Mouse (Mus musculus) E14TG2a.4 (cell line): ENCODE data around the gene Dnttip2.
A peak's percentile ranks its signal among the peaks of the same experiment; 100 is the strongest.
"Not testable (repeated sequence)": the region's sequence is repeated elsewhere in the genome, so short reads cannot be mapped to it uniquely, and the experiment has no call there.

Source experiments
- H3K27me3 ChIP-seq: 2 replicates; pipeline ENCODE4 v1.6.1; 2014; ENCODE audit warnings: low read length, control low read depth; ENCODE audit not compliant: insufficient read depth
- H3K36me3 ChIP-seq: 2 replicates; pipeline ENCODE4 v1.6.1; 2014; ENCODE audit warnings: low read length, control low read depth; ENCODE audit not compliant: insufficient read depth
- H3K4me1 ChIP-seq: replicated peaks from 2 replicates; pipeline ENCODE4 v1.6.1; 2014; ENCODE audit warnings: low read depth, low read length, control low read depth
- H3K4me3 ChIP-seq: replicated peaks from 2 replicates; pipeline ENCODE4 v1.5.1; 2014; ENCODE audit warnings: mild to moderate bottlenecking, low read length
- H3K9me3 ChIP-seq: 2 replicates; pipeline ENCODE4 v1.6.1; 2014; ENCODE audit warnings: low read length, control low read depth
- CTCF ChIP-seq: conservative IDR thresholded peaks from 2 replicates; pipeline ENCODE4 v1.5.1; 2014; ENCODE audit warnings: low read length
- NANOG ChIP-seq: IDR thresholded peaks from 2 replicates; pipeline ENCODE4 v1.6.1; 2014; ENCODE audit warnings: borderline replicate concordance, low read length, mixed read lengths
- POU5F1 ChIP-seq: IDR thresholded peaks from 2 replicates; pipeline ENCODE4 v1.6.1; 2014; ENCODE audit warnings: low read length, borderline replicate concordance

The Dnttip2 gene

GRCm38 (mm10) chr3:122246406-122246805 lies 27.8 kb upstream of the Dnttip2 start:
- Histone ChIP-seq H3K27me3 (no peaks in the 10 kb centered on the region), H3K4me1 (peaks cover 56% of the 10 kb centered on the region), H3K4me3 (peak overlapping the region; percentile 96), H3K36me3 (peaks cover 15% of the 10 kb centered on the region), H3K9me3 (no peaks in the 10 kb centered on the region)
- no peak for TF ChIP-seq POU5F1
- TF ChIP-seq CTCF, result no peak
- TF ChIP-seq NANOG, result no peak

GRCm38 (mm10) chr3:122246986-122247767 lies 27.0 kb upstream of the Dnttip2 start:
- H3K4me1 ChIP-seq, result peaks cover 56% of the 10 kb centered on the region
- H3K36me3 ChIP-seq, result peaks cover 18% of the 10 kb centered on the region
- H3K9me3 ChIP-seq, result no peaks in the 10 kb centered on the region
- H3K27me3 ChIP-seq, result no peaks in the 10 kb centered on the region
- TF ChIP-seq POU5F1 (no peak), CTCF (no peak), NANOG (no peak)
- H3K4me3 ChIP-seq, result peak overlapping the region; percentile 96

GRCm38 (mm10) chr3:122247768-122248100 lies 26.5 kb upstream of the Dnttip2 start:
- peaks cover 18% of the 10 kb centered on the region for H3K36me3 ChIP-seq
- H3K4me3 ChIP-seq, result peak overlapping the region; percentile 96
- H3K4me1 ChIP-seq, result peaks cover 54% of the 10 kb centered on the region
- TF ChIP-seq NANOG (no peak), POU5F1 (no peak), CTCF (no peak)
- no peaks in the 10 kb centered on the region for H3K27me3 ChIP-seq
- H3K9me3 ChIP-seq, result no peaks in the 10 kb centered on the region

GRCm38 (mm10) chr3:122252466-122253253 lies 21.5 kb upstream of the Dnttip2 start:
- Histone ChIP-seq H3K9me3 (no peaks in the 10 kb centered on the region), H3K27me3 (no peaks in the 10 kb centered on the region), H3K36me3 (peaks cover 50% of the 10 kb centered on the region), H3K4me3 (no peak overlapping the region), H3K4me1 (peaks cover 26% of the 10 kb centered on the region)
- no peak for TF ChIP-seq NANOG
- TF ChIP-seq POU5F1, result no peak
- no peak for TF ChIP-seq CTCF

GRCm38 (mm10) chr3:122254050-122254449 lies 20.1 kb upstream of the Dnttip2 start:
- Histone ChIP-seq H3K4me1 (peaks cover 17% of the 10 kb centered on the region), H3K36me3 (peaks cover 57% of the 10 kb centered on the region)
- not testable (repeated sequence) for H3K9me3 ChIP-seq, H3K27me3 ChIP-seq, H3K4me3 ChIP-seq

GRCm38 (mm10) chr3:122269986-122270385 lies 4.2 kb upstream of the Dnttip2 start:
- no peaks in the 10 kb centered on the region for H3K9me3 ChIP-seq
- peaks cover 26% of the 10 kb centered on the region for H3K36me3 ChIP-seq
- peaks cover 26% of the 10 kb centered on the region for H3K4me1 ChIP-seq
- no peaks in the 10 kb centered on the region for H3K27me3 ChIP-seq
- no peak; the same call in 1 of the 2 replicates for TF ChIP-seq CTCF
- no peak for TF ChIP-seq NANOG
- no peak for TF ChIP-seq POU5F1
- H3K4me3 ChIP-seq, result no peak overlapping the region

- peaks cover 32% of the 10 kb centered on the region for H3K36me3 ChIP-seq
- not testable (repeated sequence) for H3K27me3 ChIP-seq, H3K4me3 ChIP-seq, H3K9me3 ChIP-seq
- peaks cover 45% of the 10 kb centered on the region for H3K4me1 ChIP-seq
Measured at GRCm38 (mm10) chr3:122272565-122272964, 1.6 kb upstream of the Dnttip2 start.

GRCm38 (mm10) chr3:122273407-122274240 lies 564 bp upstream of the Dnttip2 start:
- H3K36me3 ChIP-seq, result peaks cover 39% of the 10 kb centered on the region
- H3K4me1 ChIP-seq, result peaks cover 56% of the 10 kb centered on the region
- no peak for TF ChIP-seq POU5F1
- no peak for TF ChIP-seq NANOG
- no peaks in the 10 kb centered on the region for H3K9me3 ChIP-seq
- H3K4me3 ChIP-seq, result peak overlapping the region; percentile 100
- H3K27me3 ChIP-seq, result no peaks in the 10 kb centered on the region
